25 mouse cellular contexts compared by ENCODE assay signal in genomic region chr19:24050514-24050913, GRCm38 (mm10). TPM values are rescaled to one million over a fixed set of nuclear protein-coding genes. Genes with fewer than 3 reads are reported as not detected.
A peak's percentile ranks its signal among the peaks of the same experiment; 100 is the strongest.
DNase-seq lines count a peak whose midpoint lies in the region; ATAC-seq and TF ChIP-seq lines count a peak whose summit lies in the region.
"Had no signal": no experiment of that assay in that cellular context is flagged by ENCODE, and none has a peak within 500 bp of the region (broad histone marks: within the 10 kb centered on the region; RNA-seq: fewer than 3 reads in every experiment).

No protein-coding gene starts in this region.

- peaks cover 26 to 52% of the 10 kb centered on the region in 2 experiments for H3K4me1 ChIP-seq in heart, embryonic 14.5 days (ENCODE audit: control insufficient read depth in 2 of 2, insufficient read depth in 2 of 2, low read length in 2 of 2)
- H3K4me1 ChIP-seq in lung, adult 2 months (ENCODE audit: control insufficient read depth, insufficient read depth, low read length) = peaks cover 19% of the 10 kb centered on the region
- H3K4me1 ChIP-seq: forebrain, embryonic 13.5 days; midbrain, embryonic 15.5 days had no signal

- H3K9ac ChIP-seq in heart, embryonic 14.5 days (ENCODE audit: low read length) = no peak overlapping the region
- H3K9ac ChIP-seq: forebrain, embryonic 13.5 days; intestine, embryonic 15.5 days; liver, embryonic 14.5 days; midbrain, embryonic 15.5 days; stomach, embryonic 15.5 days had no signal

- H3K4me2 ChIP-seq in heart, embryonic 14.5 days (ENCODE audit: low read length) = no peak overlapping the region
- H3K4me2 ChIP-seq: forebrain, embryonic 13.5 days; intestine, embryonic 15.5 days; midbrain, embryonic 15.5 days; stomach, embryonic 15.5 days had no signal

- ATAC-seq in heart, embryonic 14.5 days (ENCODE audit: insufficient number of reproducible peaks, insufficient read depth, low FRiP score, low read depth) = no peak
- no peak for ATAC-seq in monocyte, adult 5-6 weeks (replicated peaks; ENCODE audit: insufficient number of reproducible peaks, low FRiP score, low TSS enrichment, poor library complexity, severe bottlenecking)
- ATAC-seq: forebrain, embryonic 13.5 days; hindbrain, postnatal 0 days; intestine, embryonic 15.5 days; midbrain, embryonic 15.5 days had no signal

- no peak for DNase-seq in heart, postnatal 10 days
- peak; percentile 40 for DNase-seq in lung, adult 2 months
- no peak for DNase-seq in lung, postnatal 4 days
- peak; percentile 9 for DNase-seq in brain, adult 2 months (ENCODE audit: low read depth, low spot score)
- peak; percentile 62 for DNase-seq in lung, postnatal 25 days (ENCODE audit: low spot score)
- no peak for DNase-seq in yolk sac, embryonic 10.5 days (ENCODE audit: low spot score)
- DNase-seq: adrenal gland, postnatal 10 days; cerebellum, adult 11 months; cerebellum, adult 9-10 months; cerebellum, postnatal 36 days; gastrocnemius, postnatal 14 days; kidney, adult 2 months; kidney, postnatal 4 days; right cerebral cortex, postnatal 25 days had no signal

- no peaks in the 10 kb centered on the region for H3K9me3 ChIP-seq in heart, embryonic 14.5 days (ENCODE audit: control insufficient read depth, low read length)
- H3K9me3 ChIP-seq: forebrain, embryonic 13.5 days; intestine, embryonic 15.5 days; midbrain, embryonic 15.5 days; stomach, embryonic 15.5 days had no signal

- peak overlapping the region; percentile 59 to 76; a peak in 3 of 4 replicates for H3K27ac ChIP-seq in heart, embryonic 14.5 days (replicated peaks in 1 of 2; ENCODE audit: control insufficient read depth in 1 of 2, insufficient read depth in 1 of 2, low read depth in 2 of 2, low read length in 2 of 2)
- H3K27ac ChIP-seq: forebrain, embryonic 13.5 days; hindbrain, postnatal 0 days; intestine, embryonic 15.5 days; liver, embryonic 14.5 days; midbrain, embryonic 15.5 days; stomach, embryonic 15.5 days had no signal

- 44% methylated on average over 2 of the region's 2 CpGs for WGBS in heart, embryonic 14.5 days
- 40% methylated on average over 2 of the region's 2 CpGs for WGBS in lung, adult 2 months

- no peak for TF ChIP-seq POLR2A in lung, adult 2 months (IDR thresholded peaks at IDR 0.05; ENCODE audit: borderline replicate concordance, extremely low read depth, low read depth, low read length)

- H3K36me3 ChIP-seq in heart, embryonic 14.5 days (ENCODE audit: control insufficient read depth, insufficient read depth, low read length) = no peaks in the 10 kb centered on the region
- H3K36me3 ChIP-seq: intestine, embryonic 15.5 days; midbrain, embryonic 15.5 days; stomach, embryonic 15.5 days had no signal

- TF ChIP-seq CTCF in lung, adult 2 months (IDR thresholded peaks at IDR 0.05; ENCODE audit: insufficient read depth, low read length) = no peak

- H3K4me3 ChIP-seq in heart, embryonic 14.5 days (ENCODE audit: control insufficient read depth in 1 of 2, insufficient read depth in 1 of 2, low read depth in 1 of 2, low read length in 2 of 2) = no peak overlapping the region
- no peak overlapping the region for H3K4me3 ChIP-seq in lung, adult 2 months (replicated peaks; ENCODE audit: extremely low read depth, low read depth, low read length)
- H3K4me3 ChIP-seq: forebrain, embryonic 13.5 days; intestine, embryonic 15.5 days; midbrain, embryonic 15.5 days; stomach, embryonic 15.5 days had no signal

- intact Hi-C loops in heart, postnatal 10 days (cut with DNase I) = no loop called here

- H3K27me3 ChIP-seq in heart, embryonic 14.5 days (ENCODE audit: control insufficient read depth, insufficient read depth, low read length) = no peaks in the 10 kb centered on the region
- H3K27me3 ChIP-seq: CH12.LX; forebrain, embryonic 13.5 days; intestine, embryonic 15.5 days; midbrain, embryonic 15.5 days; stomach, embryonic 15.5 days had no signal

RNA-seq across cellular contexts. Expression of gene Fam189a2, which starts 19.7 kb away (rescaled TPM):
- polyA plus RNA-seq in heart, embryonic 14.5 days (2014; fragmentation: Nextera tagmentation; extraction: Ambion mirVana) = 12.6 and 17.8 TPM in 2 replicates
- 10 to 100 TPM; 66.0 to 76.8 TPM for total RNA-seq in heart, postnatal 10 days (2021)
- polyA plus RNA-seq in lung, adult 2 months (2012; rRNA removed) = 106 and 145 TPM in 2 replicates
- total RNA-seq in monocyte, adult 5-6 weeks (2017) = not detected in 3 replicates
- total RNA-seq: CH12.LX; granulocyte monocyte progenitor cell, adult 5-6 weeks; neutrophil, adult 5-6 weeks had no signal

Comparison
In these comparisons a context has a peak if more than half of its experiments do, and no peak if none do; other contexts are left out.
1. DNase-seq: peak in lung, adult 2 months (single experiment), brain, adult 2 months (single experiment) and lung, postnatal 25 days (single experiment); none in heart, postnatal 10 days (0 of 2), lung, postnatal 4 days (0 of 2) and yolk sac, embryonic 10.5 days (single experiment).
2. RNA of gene Fam189a2, which starts 19.7 kb away (total RNA-seq): 66.0 to 76.8 TPM in heart, postnatal 10 days; not detected in monocyte, adult 5-6 weeks; every median in the first group is over 10 times any median in the second.